ENCODE assay signal across 8 mouse cellular contexts in the genomic region with DNA sequence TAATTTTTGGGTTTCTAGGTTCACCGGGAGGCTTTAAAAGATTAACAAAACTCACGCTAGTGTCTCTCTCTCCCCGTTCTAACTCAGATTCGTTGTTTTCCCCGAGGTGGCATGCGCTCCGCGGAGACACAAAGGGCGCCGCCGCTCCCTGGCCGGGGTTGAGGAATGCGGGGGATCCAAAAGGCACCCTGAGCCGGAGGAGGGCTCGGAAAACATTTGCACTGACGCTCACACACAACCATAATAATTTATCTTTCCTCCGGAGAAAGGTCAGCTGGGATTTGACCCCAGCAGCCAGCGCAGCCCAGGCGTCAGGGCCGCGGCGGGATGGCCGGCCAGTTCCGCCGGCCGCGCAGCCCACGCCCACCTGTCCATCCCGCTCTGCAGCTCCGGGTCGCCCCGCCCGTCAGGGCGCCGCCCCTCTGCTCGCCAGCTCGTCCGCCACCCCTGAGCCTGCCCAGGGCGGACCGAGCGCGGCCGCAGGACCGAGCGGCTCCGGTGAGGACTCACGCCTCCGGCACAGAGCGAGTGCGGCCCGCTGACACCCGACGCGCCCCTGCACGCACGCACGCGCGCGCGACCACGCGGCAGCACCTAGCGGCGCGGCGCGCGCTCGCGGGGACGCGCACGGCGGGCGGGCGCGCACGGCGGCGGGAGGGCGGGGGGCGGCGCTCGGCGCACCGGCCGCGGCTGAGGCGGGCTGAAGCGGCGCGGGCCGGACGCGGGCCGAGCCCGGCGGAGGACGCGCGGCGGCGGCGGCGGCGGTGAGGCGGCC. TPM values are rescaled to one million over a fixed set of nuclear protein-coding genes. Genes with fewer than 3 reads are reported as not detected.
DNase-seq lines count a peak whose midpoint lies in the region; ATAC-seq and TF ChIP-seq lines count a peak whose summit lies in the region.

TSS of gene Afdn (plus strand) at position 687 of the 775 bp plus-strand sequence.

- H3K36me3 ChIP-seq in embryonic facial prominence, embryonic 10.5 days (replicated peaks) = no peaks in the 10 kb centered on the region
- no peaks in the 10 kb centered on the region for H3K36me3 ChIP-seq in limb, embryonic 14.5 days (ENCODE audit: control insufficient read depth, insufficient read depth, low read length)
- no peaks in the 10 kb centered on the region for H3K36me3 ChIP-seq in midbrain, embryonic 15.5 days (replicated peaks)
- no peaks in the 10 kb centered on the region for H3K36me3 ChIP-seq in stomach, embryonic 14.5 days (ENCODE audit: control insufficient read depth, insufficient read depth, low read length)

- 8% methylated on average over 108 of the region's 108 CpGs for WGBS in embryonic facial prominence, embryonic 10.5 days
- 1% methylated on average over 41 of the region's 108 CpGs for WGBS in limb, embryonic 14.5 days
- WGBS in midbrain, embryonic 15.5 days = 1% methylated on average over 90 of the region's 108 CpGs
- WGBS in stomach, embryonic 14.5 days = under 1% methylated on average over 96 of the region's 108 CpGs

- peak within 1 kb of the TSS; percentile 100 for H3K4me2 ChIP-seq in limb, embryonic 14.5 days (replicated peaks; ENCODE audit: low read depth, low read length, severe bottlenecking)
- peak within 1 kb of the TSS; percentile 78 for H3K4me2 ChIP-seq in midbrain, embryonic 15.5 days
- peak within 1 kb of the TSS; percentile 97 for H3K4me2 ChIP-seq in stomach, embryonic 14.5 days (replicated peaks; ENCODE audit: low read depth, low read length)

- H3K4me3 ChIP-seq in embryonic facial prominence, embryonic 10.5 days = peak within 1 kb of the TSS; percentile 92
- H3K4me3 ChIP-seq in limb, embryonic 14.5 days (replicated peaks; ENCODE audit: low read length) = peak within 1 kb of the TSS; percentile 85
- peak within 1 kb of the TSS; percentile 96 for H3K4me3 ChIP-seq in midbrain, embryonic 15.5 days
- H3K4me3 ChIP-seq in stomach, embryonic 14.5 days (ENCODE audit: low read depth, low read length) = peak within 1 kb of the TSS; percentile 94

- DNase-seq in spleen, adult 18-20 months = peak; percentile 32 to 51
- DNase-seq in spleen, postnatal 4 days (ENCODE audit: low spot score in 2 of 2) = no peak
- DNase-seq in embryonic facial prominence, embryonic 10.5 days (ENCODE audit: low spot score) = peak; percentile 89
- DNase-seq in heart, adult 8-10 months (ENCODE audit: low spot score) = peak; percentile 64
- DNase-seq in kidney, adult 8-10 months = peak; percentile 82 to 88
- DNase-seq in limb, embryonic 14.5 days (ENCODE audit: low spot score) = peak; percentile 76

- peaks cover 23% of the 10 kb centered on the region for H3K4me1 ChIP-seq in embryonic facial prominence, embryonic 10.5 days
- H3K4me1 ChIP-seq in limb, embryonic 14.5 days (ENCODE audit: control insufficient read depth, insufficient read depth, low read length) = no peaks in the 10 kb centered on the region; the same call in 1 of the 2 replicates
- peaks cover 41% of the 10 kb centered on the region for H3K4me1 ChIP-seq in midbrain, embryonic 15.5 days
- H3K4me1 ChIP-seq in stomach, embryonic 14.5 days (ENCODE audit: control insufficient read depth, insufficient read depth, low read length) = no peaks in the 10 kb centered on the region

- ATAC-seq in limb, embryonic 14.5 days (ENCODE audit: low FRiP score, low read depth) = peak; percentile 89
- peak; percentile 92 for ATAC-seq in midbrain, embryonic 15.5 days (replicated peaks)
- ATAC-seq in stomach, embryonic 14.5 days (ENCODE audit: insufficient number of reproducible peaks, insufficient read depth, low FRiP score, low read depth) = peak; percentile 94

- no peak; the same call in 1 of the 2 replicates for TF ChIP-seq POLR2A in limb, embryonic 14.5 days (IDR thresholded peaks at IDR 0.05; ENCODE audit: borderline replicate concordance, extremely low read depth, insufficient read depth, insufficient read length)

- H3K27ac ChIP-seq in embryonic facial prominence, embryonic 10.5 days (replicated peaks) = peak within 1 kb of the TSS; percentile 91
- H3K27ac ChIP-seq in limb, embryonic 14.5 days (replicated peaks; ENCODE audit: low read depth, low read length) = peak within 1 kb of the TSS; percentile 65
- H3K27ac ChIP-seq in midbrain, embryonic 15.5 days = peak within 1 kb of the TSS; percentile 100
- H3K27ac ChIP-seq in stomach, embryonic 14.5 days (ENCODE audit: low read length) = peak within 1 kb of the TSS; percentile 90

- H3K9me3 ChIP-seq in embryonic facial prominence, embryonic 10.5 days = no peaks in the 10 kb centered on the region
- H3K9me3 ChIP-seq in limb, embryonic 14.5 days (ENCODE audit: control insufficient read depth, low read length) = no peaks in the 10 kb centered on the region
- H3K9me3 ChIP-seq in midbrain, embryonic 15.5 days = no peaks in the 10 kb centered on the region
- H3K9me3 ChIP-seq in stomach, embryonic 14.5 days (ENCODE audit: control insufficient read depth, low read depth, low read length) = no peaks in the 10 kb centered on the region

- peak within 1 kb of the TSS; percentile 90 for H3K9ac ChIP-seq in limb, embryonic 14.5 days (ENCODE audit: low read depth, low read length, severe bottlenecking)
- H3K9ac ChIP-seq in midbrain, embryonic 15.5 days = peak within 1 kb of the TSS; percentile 96
- H3K9ac ChIP-seq in stomach, embryonic 14.5 days (replicated peaks; ENCODE audit: low read depth, low read length) = peak within 1 kb of the TSS; percentile 90

- 0 out of 2 replicates have a peak, but pooled peaks cover 12% of the 10 kb centered on the region for H3K27me3 ChIP-seq in embryonic facial prominence, embryonic 10.5 days (replicated peaks; ENCODE audit: low read depth, poor library complexity, severe bottlenecking)
- H3K27me3 ChIP-seq in limb, embryonic 14.5 days (ENCODE audit: control insufficient read depth, insufficient read depth, low read length) = no peaks in the 10 kb centered on the region
- H3K27me3 ChIP-seq in midbrain, embryonic 15.5 days (replicated peaks) = no peaks in the 10 kb centered on the region
- H3K27me3 ChIP-seq in stomach, embryonic 14.5 days (ENCODE audit: control insufficient read depth, insufficient read depth, low read length) = no peaks in the 10 kb centered on the region

RNA-seq across cellular contexts. Expression of gene Afdn, which starts in this region (rescaled TPM):
- polyA plus RNA-seq in embryonic facial prominence, embryonic 10.5 days (2016; fragmentation: Nextera tagmentation; extraction: Ambion mirVana) = 61.0 and 64.8 TPM in 2 replicates
- 100 to 1,000 TPM in 1 of 4 experiments, 10 to 100 TPM in 3; 62.7 to 106 (median 77.6) TPM for total RNA-seq in heart, adult 8-10 months (2022)
- polyA plus RNA-seq in limb, embryonic 14.5 days (2012; rRNA removed) = 48.1 and 58.9 TPM in 2 replicates
- polyA plus RNA-seq in limb, embryonic 14.5 days (2014; fragmentation: Nextera tagmentation; extraction: Ambion mirVana) = 76.7 and 80.4 TPM in 2 replicates
- 146 and 164 TPM in 2 replicates for polyA plus RNA-seq in midbrain, embryonic 15.5 days (2015; fragmentation: Nextera tagmentation; extraction: Ambion mirVana)
- 84.6 and 99.3 TPM in 2 replicates for polyA plus RNA-seq in stomach, embryonic 14.5 days (2014; fragmentation: Nextera tagmentation; extraction: Ambion mirVana)

Comparison
In these comparisons a context has a peak if more than half of its experiments do, and no peak if none do; other contexts are left out.
1. DNase-seq: peak in spleen, adult 18-20 months (2 of 2), embryonic facial prominence, embryonic 10.5 days (single experiment), heart, adult 8-10 months (single experiment), kidney, adult 8-10 months (2 of 2) and limb, embryonic 14.5 days (single experiment); none in spleen, postnatal 4 days (0 of 2).
2. Peak in every context shown above with its lines, with median percentiles within 50 percentile points of each other: H3K27ac ChIP-seq, H3K4me3 ChIP-seq, ATAC-seq, H3K4me2 ChIP-seq and H3K9ac ChIP-seq.